Mouse (Mus musculus) hindbrain, embryonic 16.5 days (tissue): Measurements from ENCODE around the gene Nlk. TPM values are rescaled to one million over a fixed set of nuclear protein-coding genes. Genes with fewer than 3 reads are reported as not detected.

Experiments used
- ATAC-seq: fragments of 200-750 bp; cut with Nextera tagmentation; 2 replicates; pipeline ENCODE4 v1.8.0; 2017; ENCODE audit warnings: moderate TSS enrichment, moderate library complexity
- H3K27ac ChIP-seq: fragments of 300-500 bp; sonication (generic); 2 replicates; pipeline ENCODE4 v1.5.1; 2014; ENCODE audit warnings: low read depth, mild to moderate bottlenecking, control low read depth, low read length, moderate library complexity
- H3K27me3 ChIP-seq: fragments of 300-500 bp; sonication (generic); replicated peaks from 2 replicates; pipeline ENCODE4 v1.6.1; 2014; ENCODE audit warnings: low read length; ENCODE audit not compliant: control insufficient read depth, insufficient read depth
- H3K36me3 ChIP-seq: fragments of 300-500 bp; sonication (generic); 2 replicates; pipeline ENCODE4 v1.6.1; 2014; ENCODE audit warnings: mild to moderate bottlenecking, low read length, moderate library complexity, mixed read lengths; ENCODE audit not compliant: control insufficient read depth, insufficient read depth
- H3K4me1 ChIP-seq: fragments of 300-500 bp; sonication (generic); 2 replicates; pipeline ENCODE4 v1.6.1; 2014; ENCODE audit warnings: low read depth, low read length; ENCODE audit not compliant: control insufficient read depth, insufficient read depth
- H3K4me2 ChIP-seq: fragments of 300-500 bp; sonication (generic); 2 replicates; pipeline ENCODE4 v1.6.1; 2014; ENCODE audit warnings: mild to moderate bottlenecking, low read length, control low read depth, moderate library complexity
- H3K4me3 ChIP-seq: fragments of 300-500 bp; sonication (generic); 2 replicates; pipeline ENCODE4 v1.5.1; 2014; ENCODE audit warnings: mild to moderate bottlenecking, low read length, control low read depth, moderate library complexity
- H3K9ac ChIP-seq: fragments of 300-500 bp; sonication (generic); 2 replicates; pipeline ENCODE4 v1.6.1; 2014; ENCODE audit warnings: low read depth, mild to moderate bottlenecking, control low read depth, low read length, moderate library complexity
- H3K9me3 ChIP-seq: fragments of 300-500 bp; sonication (generic); 2 replicates; pipeline ENCODE4 v1.6.1; 2014; ENCODE audit warnings: mild to moderate bottlenecking, low read length, moderate library complexity; ENCODE audit not compliant: control insufficient read depth
- WGBS: fragments of 180-500 bp; shearing (Covaris S2); extraction: QIAGEN DNeasy Blood & Tissue Kit; methylation state at CpG from one replicate; pipeline ENCODE4 v1.1.7; 2014; 5-methylcytosine and 5-hydroxymethylcytosine counted together
- polyA plus RNA-seq: library from polyadenylated mRNA; unstranded; fragments of >200 nt; fragmentation: Nextera tagmentation; extraction: Ambion mirVana; gene quantifications from 2 replicates; pipeline ENCODE4 v1.2.1, GENCODE M21; 2015

The Nlk gene
- polyA plus RNA-seq = 19.4 and 20.7 TPM in 2 replicates

GRCm38 (mm10) chr11:78696777-78697752, at the start of gene Nlk:
Gene Nlk, minus strand, starts transcription at chr11:78697373.
- Histone ChIP-seq H3K27me3 (no peaks in the 10 kb centered on the region), H3K4me2 (peak within 1 kb of the TSS; percentile 75), H3K36me3 (no peaks in the 10 kb centered on the region), H3K9me3 (no peaks in the 10 kb centered on the region), H3K9ac (peak within 1 kb of the TSS; percentile 80), H3K4me1 (peaks cover 35% of the 10 kb centered on the region), H3K27ac (peak within 1 kb of the TSS; percentile 94), H3K4me3 (peak within 1 kb of the TSS; percentile 66)
- WGBS = 0% methylated on average over 44 of the region's 65 CpGs
- ATAC-seq = peak; percentile 99

GRCm38 (mm10) chr11:78746264-78746663, 49.1 kb upstream of the Nlk start:
- peaks cover 2% of the 10 kb centered on the region; the same call in 1 of the 2 replicates for H3K36me3 ChIP-seq
- H3K27ac ChIP-seq = no peak overlapping the region
- no peaks in the 10 kb centered on the region for H3K27me3 ChIP-seq
- H3K4me2 ChIP-seq = no peak overlapping the region
- WGBS = 90% methylated on average over 7 of the region's 7 CpGs
- peaks cover 2% of the 10 kb centered on the region; the same call in 1 of the 2 replicates for H3K4me1 ChIP-seq
- no peak for ATAC-seq
- H3K4me3 ChIP-seq = no peak overlapping the region
- no peak overlapping the region for H3K9ac ChIP-seq
- no peaks in the 10 kb centered on the region for H3K9me3 ChIP-seq

- no peaks in the 10 kb centered on the region for H3K9me3 ChIP-seq
- 63% methylated on average over 4 of the region's 4 CpGs for WGBS
- H3K36me3 ChIP-seq = peaks cover 2% of the 10 kb centered on the region; the same call in 1 of the 2 replicates
- H3K4me1 ChIP-seq = 0 out of 2 replicates have a peak, but pooled peaks cover 2% of the 10 kb centered on the region
- no peak for ATAC-seq
- H3K27ac ChIP-seq = no peak overlapping the region
- no peak overlapping the region for H3K4me3 ChIP-seq
- no peaks in the 10 kb centered on the region for H3K27me3 ChIP-seq
- no peak overlapping the region for H3K9ac ChIP-seq
- no peak overlapping the region for H3K4me2 ChIP-seq
Measured at GRCm38 (mm10) chr11:78745475-78745874, 48.3 kb upstream of the Nlk start.

DNA sequence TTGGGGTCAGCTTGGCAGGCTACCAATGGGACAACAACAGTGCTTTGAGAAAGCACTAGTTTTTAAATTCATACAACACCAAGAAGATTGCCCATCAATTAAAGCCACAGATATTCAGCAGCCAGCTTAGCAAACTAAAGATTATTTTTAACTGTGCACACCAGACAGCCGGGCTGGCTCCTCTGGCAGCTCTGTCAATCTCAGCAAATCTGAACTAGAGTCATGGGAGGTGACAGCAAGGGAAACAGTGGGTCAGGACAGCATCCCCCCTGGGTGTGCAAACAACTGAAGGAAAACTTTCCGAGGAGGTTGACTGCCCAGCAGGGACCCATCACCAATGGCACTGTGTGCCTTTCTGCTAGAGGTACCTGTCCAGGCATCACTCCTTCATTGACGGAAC, 45.3 kb upstream of the Nlk start:
- Histone ChIP-seq H3K9ac (no peak overlapping the region), H3K36me3 (no peaks in the 10 kb centered on the region), H3K4me2 (no peak overlapping the region), H3K9me3 (no peaks in the 10 kb centered on the region), H3K27me3 (no peaks in the 10 kb centered on the region), H3K4me3 (no peak overlapping the region), H3K4me1 (no peaks in the 10 kb centered on the region), H3K27ac (no peak overlapping the region)
- no peak for ATAC-seq
- WGBS = 49% methylated on average over 3 of the region's 3 CpGs

- no peak overlapping the region for H3K27ac ChIP-seq
- no peaks in the 10 kb centered on the region for H3K27me3 ChIP-seq
- no peaks in the 10 kb centered on the region for H3K9me3 ChIP-seq
- H3K36me3 ChIP-seq = no peaks in the 10 kb centered on the region
- H3K4me2 ChIP-seq = no peak overlapping the region
- 33% methylated on average over 7 of the region's 7 CpGs for WGBS
- H3K9ac ChIP-seq = no peak overlapping the region
- no peaks in the 10 kb centered on the region for H3K4me1 ChIP-seq
- H3K4me3 ChIP-seq = no peak overlapping the region
- ATAC-seq = no peak
Measured at GRCm38 (mm10) chr11:78741958-78742357, 44.8 kb upstream of the Nlk start.

GRCm38 (mm10) chr11:78739361-78739760, 42.2 kb upstream of the Nlk start:
- Histone ChIP-seq H3K4me3 (no peak overlapping the region), H3K9ac (no peak overlapping the region), H3K9me3 (no peaks in the 10 kb centered on the region), H3K27me3 (no peaks in the 10 kb centered on the region), H3K4me2 (no peak overlapping the region), H3K36me3 (no peaks in the 10 kb centered on the region), H3K27ac (no peak overlapping the region), H3K4me1 (no peaks in the 10 kb centered on the region)
- no peak for ATAC-seq

DNA sequence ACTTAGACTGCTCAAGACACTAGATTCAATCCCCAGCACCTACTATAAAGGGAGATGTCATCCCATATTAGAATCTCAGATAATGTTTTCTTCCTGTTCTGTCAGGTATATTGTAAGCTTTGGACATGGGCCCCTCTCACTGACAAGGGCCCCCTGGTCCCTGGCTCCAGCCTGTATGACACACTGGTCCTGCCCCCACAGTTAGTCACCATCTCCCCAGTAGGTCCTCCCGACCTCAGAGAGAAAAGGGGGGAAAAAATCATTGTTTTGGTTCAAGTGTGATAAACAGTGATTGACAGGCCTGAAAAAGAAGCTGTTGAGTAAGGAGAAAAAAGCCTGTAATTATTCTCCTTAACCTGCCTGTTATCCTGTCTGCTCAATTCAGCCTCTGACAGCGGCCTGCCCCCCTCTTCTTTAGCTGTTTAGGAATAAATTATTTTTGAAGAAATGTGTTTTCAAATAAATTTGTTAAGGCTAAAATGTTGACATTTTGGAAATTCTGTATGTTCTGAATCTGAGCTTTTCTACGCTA, 39.8 kb upstream of the Nlk start:
- Histone ChIP-seq H3K27ac (no peak overlapping the region), H3K36me3 (no peaks in the 10 kb centered on the region), H3K27me3 (no peaks in the 10 kb centered on the region), H3K4me3 (no peak overlapping the region), H3K4me1 (no peaks in the 10 kb centered on the region), H3K9ac (no peak overlapping the region), H3K4me2 (no peak overlapping the region), H3K9me3 (no peaks in the 10 kb centered on the region)
- no peak for ATAC-seq
- WGBS = 44% methylated on average over 3 of the region's 3 CpGs

DNA sequence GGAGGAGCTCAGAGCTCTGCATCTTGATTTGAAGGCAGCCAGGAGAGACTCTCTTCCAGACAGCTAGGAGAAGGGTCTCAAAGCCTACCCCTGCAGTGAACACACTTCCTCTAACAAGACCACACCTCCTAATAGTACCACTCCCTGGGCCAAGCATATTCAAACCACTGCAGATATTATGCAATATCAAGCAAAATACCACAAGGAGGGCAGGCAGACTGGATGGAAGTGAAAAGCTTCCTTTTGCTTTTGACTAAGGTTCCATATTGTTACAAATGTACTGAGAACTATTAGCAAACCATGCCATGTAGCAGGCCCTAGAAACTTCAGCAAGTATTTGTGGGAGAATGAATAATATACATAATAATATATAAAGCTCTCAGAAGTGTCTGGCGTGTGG, 38.0 kb upstream of the Nlk start:
- WGBS = 94% methylated on average over 1 of the region's 1 CpGs
- no peak for ATAC-seq
- no peak overlapping the region for H3K4me3 ChIP-seq
- no peak overlapping the region for H3K4me2 ChIP-seq
- no peak overlapping the region for H3K9ac ChIP-seq
- no peaks in the 10 kb centered on the region for H3K27me3 ChIP-seq
- no peak overlapping the region for H3K27ac ChIP-seq
- H3K4me1 ChIP-seq = no peaks in the 10 kb centered on the region
- H3K36me3 ChIP-seq = no peaks in the 10 kb centered on the region
- no peaks in the 10 kb centered on the region for H3K9me3 ChIP-seq

DNA sequence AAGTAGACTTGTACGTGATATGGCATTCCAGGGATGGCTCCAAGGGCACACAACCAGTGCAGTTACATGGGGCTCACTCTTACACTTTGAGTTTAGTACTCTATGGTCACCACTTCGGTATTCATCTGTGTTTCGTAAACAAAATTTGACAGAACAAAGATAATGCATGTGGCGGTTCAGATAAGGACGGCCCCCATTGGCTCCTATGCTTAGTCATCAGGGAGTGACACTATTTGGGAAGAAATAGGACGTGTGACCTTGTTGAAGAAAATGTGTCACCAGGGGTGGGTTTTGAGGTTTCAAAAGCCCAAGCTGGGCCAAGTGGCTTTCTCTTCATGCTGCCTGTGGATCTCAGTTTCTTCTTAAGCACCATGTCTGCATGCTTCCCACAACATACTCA, 35.4 kb upstream of the Nlk start:
- Histone ChIP-seq H3K36me3 (no peaks in the 10 kb centered on the region), H3K4me2 (no peak overlapping the region), H3K4me1 (no peaks in the 10 kb centered on the region), H3K9ac (no peak overlapping the region), H3K27ac (no peak overlapping the region), H3K27me3 (no peaks in the 10 kb centered on the region), H3K9me3 (no peaks in the 10 kb centered on the region), H3K4me3 (no peak overlapping the region)
- ATAC-seq = no peak
- 91% methylated on average over 6 of the region's 6 CpGs for WGBS
